Mouse (Mus musculus) hindbrain, embryonic 15.5 days (tissue): ENCODE data around the gene Evl. TPM values are rescaled to one million over a fixed set of nuclear protein-coding genes. Genes with fewer than 3 reads are reported as not detected.
"Not testable (repeated sequence)": the region's sequence is repeated elsewhere in the genome, so short reads cannot be mapped to it uniquely, and the experiment has no call there.

Experiments used
- ATAC-seq: fragments of 200-750 bp; cut with Nextera tagmentation; 2 replicates; pipeline ENCODE4 v1.8.0; 2017; ENCODE audit warnings: low read depth, moderate number of reproducible peaks, moderate TSS enrichment; ENCODE audit not compliant: low FRiP score
- H3K27ac ChIP-seq: fragments of 300-500 bp; sonication (generic); replicated peaks from 2 replicates; pipeline ENCODE4 v1.5.1; 2015; ENCODE audit warnings: mild to moderate bottlenecking, inconsistent platforms
- H3K27me3 ChIP-seq: fragments of 300-500 bp; sonication (generic); 2 replicates; pipeline ENCODE4 v1.6.1; 2015; ENCODE audit warnings: control low read depth, inconsistent platforms
- H3K36me3 ChIP-seq: fragments of 300-500 bp; sonication (generic); 2 replicates; pipeline ENCODE4 v1.6.1; 2015; ENCODE audit warnings: control low read depth, inconsistent platforms
- H3K4me1 ChIP-seq: fragments of 300-500 bp; sonication (generic); replicated peaks from 2 replicates; pipeline ENCODE4 v1.6.1; 2015; ENCODE audit warnings: control low read depth, inconsistent platforms
- H3K4me2 ChIP-seq: fragments of 300-500 bp; sonication (generic); 2 replicates; pipeline ENCODE4 v1.6.1; 2015; ENCODE audit warnings: moderate library complexity, mild to moderate bottlenecking, inconsistent platforms
- H3K4me3 ChIP-seq: fragments of 300-500 bp; sonication (generic); 2 replicates; pipeline ENCODE4 v1.5.1; 2015; ENCODE audit warnings: mild to moderate bottlenecking, inconsistent platforms
- H3K9ac ChIP-seq: fragments of 300-500 bp; sonication (generic); 2 replicates; pipeline ENCODE4 v1.6.1; 2015; ENCODE audit warnings: inconsistent platforms
- H3K9me3 ChIP-seq: fragments of 300-500 bp; sonication (generic); 2 replicates; pipeline ENCODE4 v1.6.1; 2016; ENCODE audit warnings: control low read depth, inconsistent platforms
- WGBS: fragments of 180-500 bp; shearing (Covaris S2); methylation state at CpG from one replicate; pipeline ENCODE4 v1.1.7; 2015; 5-methylcytosine and 5-hydroxymethylcytosine counted together
- polyA plus RNA-seq: library from polyadenylated mRNA; unstranded; fragments of >200 nt; fragmentation: Nextera tagmentation; extraction: Ambion mirVana; gene quantifications from 2 replicates; pipeline ENCODE4 v1.2.1, GENCODE M21; 2015

The Evl gene
- polyA plus RNA-seq, 1 experiment from 2014 or later = 250 TPM

- Histone ChIP-seq H3K9me3 (no peaks in the 10 kb centered on the region), H3K4me1 (no peaks in the 10 kb centered on the region), H3K36me3 (no peaks in the 10 kb centered on the region), H3K4me3 (no peak overlapping the region), H3K27me3 (0 out of 2 replicates have a peak, but pooled peaks cover 2% of the 10 kb centered on the region), H3K9ac (no peak overlapping the region), H3K27ac (no peak overlapping the region), H3K4me2 (no peak overlapping the region)
- WGBS = 87% methylated on average over 6 of the region's 6 CpGs
- no peak for ATAC-seq
Observed at GRCm38 (mm10) chr12:108709386-108709785, 154.9 kb downstream of the Evl start.

GRCm38 (mm10) chr12:108709964-108710765, 155.6 kb downstream of the Evl start:
- ATAC-seq = no peak
- Histone ChIP-seq H3K4me2 (no peak overlapping the region), H3K9me3 (no peaks in the 10 kb centered on the region), H3K4me1 (no peaks in the 10 kb centered on the region), H3K27me3 (0 out of 2 replicates have a peak, but pooled peaks cover 2% of the 10 kb centered on the region), H3K36me3 (no peaks in the 10 kb centered on the region), H3K27ac (no peak overlapping the region), H3K4me3 (no peak overlapping the region), H3K9ac (no peak overlapping the region)
- WGBS = 79% methylated on average over 6 of the region's 6 CpGs

GRCm38 (mm10) chr12:108710861-108711615, 156.5 kb downstream of the Evl start:
- Histone ChIP-seq H3K36me3 (no peaks in the 10 kb centered on the region), H3K9me3 (no peaks in the 10 kb centered on the region), H3K4me3 (no peak overlapping the region), H3K27me3 (no peaks in the 10 kb centered on the region), H3K9ac (no peak overlapping the region), H3K27ac (no peak overlapping the region), H3K4me1 (no peaks in the 10 kb centered on the region), H3K4me2 (no peak overlapping the region)
- 82% methylated on average over 9 of the region's 9 CpGs for WGBS
- ATAC-seq = no peak

GRCm38 (mm10) chr12:108712481-108712880, 158.0 kb downstream of the Evl start:
- Histone ChIP-seq H3K9me3 (no peaks in the 10 kb centered on the region), H3K4me3 (no peak overlapping the region), H3K27ac (no peak overlapping the region), H3K4me1 (no peaks in the 10 kb centered on the region), H3K4me2 (no peak overlapping the region), H3K9ac (no peak overlapping the region), H3K27me3 (no peaks in the 10 kb centered on the region), H3K36me3 (no peaks in the 10 kb centered on the region)
- ATAC-seq = no peak
- WGBS = 85% methylated on average over 4 of the region's 4 CpGs

GRCm38 (mm10) chr12:108713972-108714371, 159.5 kb downstream of the Evl start:
- H3K4me1 ChIP-seq, H3K27ac ChIP-seq, ATAC-seq, H3K36me3 ChIP-seq, H3K27me3 ChIP-seq, H3K4me3 ChIP-seq, H3K4me2 ChIP-seq, H3K9me3 ChIP-seq, H3K9ac ChIP-seq: not testable (repeated sequence)
- 96% methylated on average over 14 of the region's 14 CpGs for WGBS

GRCm38 (mm10) chr12:108715854-108716253, 161.3 kb downstream of the Evl start:
- 81% methylated on average over 5 of the region's 5 CpGs for WGBS

GRCm38 (mm10) chr12:108718485-108718884, 164.0 kb downstream of the Evl start:
- ATAC-seq = no peak
- H3K27me3 ChIP-seq = no peaks in the 10 kb centered on the region
- H3K36me3 ChIP-seq = no peaks in the 10 kb centered on the region
- no peak overlapping the region for H3K9ac ChIP-seq
- no peaks in the 10 kb centered on the region for H3K4me1 ChIP-seq
- H3K9me3 ChIP-seq = no peaks in the 10 kb centered on the region
- 89% methylated on average over 3 of the region's 3 CpGs for WGBS
- no peak overlapping the region for H3K4me2 ChIP-seq
- no peak overlapping the region for H3K4me3 ChIP-seq
- no peak overlapping the region for H3K27ac ChIP-seq

More at GRCm38 (mm10) chr12:108715854-108716253, 161.3 kb downstream of the Evl start:
- no peaks in the 10 kb centered on the region for H3K27me3 ChIP-seq
- no peak for ATAC-seq
- no peak overlapping the region for H3K9ac ChIP-seq
- H3K27ac ChIP-seq = no peak overlapping the region
- no peak overlapping the region for H3K4me3 ChIP-seq
- no peaks in the 10 kb centered on the region for H3K36me3 ChIP-seq
- H3K4me2 ChIP-seq = no peak overlapping the region
- H3K9me3 ChIP-seq = no peaks in the 10 kb centered on the region
- no peaks in the 10 kb centered on the region for H3K4me1 ChIP-seq

GRCm38 (mm10) chr12:108722464-108722863, 167.9 kb downstream of the Evl start:
- no peaks in the 10 kb centered on the region for H3K9me3 ChIP-seq
- H3K4me2 ChIP-seq = no peak overlapping the region
- H3K9ac ChIP-seq = no peak overlapping the region
- no peaks in the 10 kb centered on the region for H3K27me3 ChIP-seq
- no peaks in the 10 kb centered on the region for H3K36me3 ChIP-seq
- ATAC-seq = no peak
- 96% methylated on average over 4 of the region's 4 CpGs for WGBS
- H3K4me1 ChIP-seq = no peaks in the 10 kb centered on the region
- no peak overlapping the region for H3K27ac ChIP-seq
- H3K4me3 ChIP-seq = no peak overlapping the region

- H3K9me3 ChIP-seq = no peaks in the 10 kb centered on the region
- no peaks in the 10 kb centered on the region for H3K36me3 ChIP-seq
- no peak overlapping the region for H3K9ac ChIP-seq
- H3K27me3 ChIP-seq = no peaks in the 10 kb centered on the region
- 85% methylated on average over 3 of the region's 3 CpGs for WGBS
- no peaks in the 10 kb centered on the region for H3K4me1 ChIP-seq
- no peak overlapping the region for H3K4me3 ChIP-seq
- ATAC-seq = no peak
- no peak overlapping the region for H3K27ac ChIP-seq
- no peak overlapping the region for H3K4me2 ChIP-seq
Observed at GRCm38 (mm10) chr12:108723841-108724240, 169.3 kb downstream of the Evl start.

- WGBS = 85% methylated on average over 2 of the region's 2 CpGs
- Histone ChIP-seq H3K4me2 (no peak overlapping the region), H3K9ac (no peak overlapping the region), H3K36me3 (no peaks in the 10 kb centered on the region), H3K9me3 (no peaks in the 10 kb centered on the region), H3K27ac (no peak overlapping the region), H3K27me3 (no peaks in the 10 kb centered on the region), H3K4me3 (no peak overlapping the region), H3K4me1 (no peaks in the 10 kb centered on the region)
- ATAC-seq = no peak
Observed at GRCm38 (mm10) chr12:108734386-108734785, 179.9 kb downstream of the Evl start.

GRCm38 (mm10) chr12:108737838-108738237, 183.3 kb downstream of the Evl start:
- Histone ChIP-seq H3K9me3 (no peaks in the 10 kb centered on the region), H3K9ac (no peak overlapping the region), H3K4me3 (no peak overlapping the region), H3K4me1 (no peaks in the 10 kb centered on the region), H3K4me2 (no peak overlapping the region), H3K36me3 (no peaks in the 10 kb centered on the region), H3K27me3 (no peaks in the 10 kb centered on the region), H3K27ac (no peak overlapping the region)
- WGBS = 93% methylated on average over 7 of the region's 7 CpGs
- ATAC-seq = no peak
